ENCODE assay signal across 25 mouse cellular contexts in genomic region chr10:62897437-62897836, GRCm38 (mm10).
"Had no signal": no experiment of that assay in that cellular context is flagged by ENCODE, and none has a peak within 500 bp of the region (broad histone marks: within the 10 kb centered on the region; RNA-seq: fewer than 3 reads in every experiment).

No protein-coding gene starts in this region.

- H3K4me3 ChIP-seq: gastrocnemius, adult 2 months; heart, adult 2 months; heart, embryonic 13.5 days; heart, embryonic 15.5 days; hindbrain, embryonic 10.5 days; hindbrain, embryonic 12.5 days; intestine, embryonic 15.5 days; layer of hippocampus, adult 2 months; left cerebral cortex, adult 2 months; limb, embryonic 13.5 days; limb, embryonic 15.5 days; liver, embryonic 12.5 days had no signal

- DNase-seq: gastrocnemius, adult 2 months; gastrocnemius, postnatal 10 days; gastrocnemius, postnatal 25 days; heart, adult 11 months; heart, adult 2 months; kidney, adult 18-20 months; kidney, postnatal 10 days; kidney, postnatal 4 days; left cerebral cortex, postnatal 4 days had no signal

- H3K9ac ChIP-seq: heart, embryonic 13.5 days; heart, embryonic 15.5 days; hindbrain, embryonic 12.5 days; hindbrain, embryonic 14.5 days; intestine, embryonic 15.5 days; limb, embryonic 13.5 days; limb, embryonic 15.5 days; liver, embryonic 12.5 days; liver, embryonic 14.5 days had no signal

- H3K27ac ChIP-seq: gastrocnemius, adult 2 months; heart, adult 2 months; heart, embryonic 13.5 days; heart, embryonic 15.5 days; hindbrain, embryonic 10.5 days; hindbrain, embryonic 12.5 days; hindbrain, embryonic 14.5 days; intestine, embryonic 15.5 days; layer of hippocampus, adult 2 months; left cerebral cortex, adult 2 months; limb, embryonic 13.5 days; limb, embryonic 15.5 days; liver, embryonic 12.5 days; liver, embryonic 14.5 days had no signal

- ATAC-seq: hindbrain, embryonic 16.5 days; inflammation-experienced regulatory T-cells, adult 6 months; intestine, embryonic 15.5 days; intestine, postnatal 0 days; liver, embryonic 12.5 days had no signal

- H3K4me2 ChIP-seq: heart, embryonic 11.5 days; heart, embryonic 13.5 days; heart, embryonic 15.5 days; hindbrain, embryonic 12.5 days; hindbrain, embryonic 14.5 days; intestine, embryonic 15.5 days; limb, embryonic 13.5 days; limb, embryonic 15.5 days; liver, embryonic 12.5 days had no signal

- H3K4me1 ChIP-seq: heart, embryonic 13.5 days; heart, embryonic 15.5 days; hindbrain, embryonic 10.5 days; hindbrain, embryonic 12.5 days; intestine, embryonic 15.5 days; limb, embryonic 13.5 days; limb, embryonic 15.5 days; liver, embryonic 12.5 days had no signal

- H3K27me3 ChIP-seq: heart, embryonic 13.5 days; heart, embryonic 15.5 days; hindbrain, embryonic 12.5 days; intestine, embryonic 15.5 days; limb, embryonic 13.5 days; limb, embryonic 15.5 days had no signal

- H3K9me3 ChIP-seq: heart, embryonic 13.5 days; heart, embryonic 15.5 days; hindbrain, embryonic 10.5 days; hindbrain, embryonic 12.5 days; intestine, embryonic 15.5 days; limb, embryonic 13.5 days; limb, embryonic 15.5 days; liver, embryonic 12.5 days had no signal

- H3K36me3 ChIP-seq: heart, embryonic 13.5 days; heart, embryonic 15.5 days; hindbrain, embryonic 10.5 days; hindbrain, embryonic 12.5 days; intestine, embryonic 15.5 days; limb, embryonic 13.5 days; limb, embryonic 15.5 days; liver, embryonic 12.5 days had no signal
